Mouse (Mus musculus): ENCODE data around the gene Il10ra. TPM values are rescaled to one million over a fixed set of nuclear protein-coding genes. Genes with fewer than 3 reads are reported as not detected.

Il10ra gene
- polyA plus RNA-seq, 1 experiment = not detected

DNA sequence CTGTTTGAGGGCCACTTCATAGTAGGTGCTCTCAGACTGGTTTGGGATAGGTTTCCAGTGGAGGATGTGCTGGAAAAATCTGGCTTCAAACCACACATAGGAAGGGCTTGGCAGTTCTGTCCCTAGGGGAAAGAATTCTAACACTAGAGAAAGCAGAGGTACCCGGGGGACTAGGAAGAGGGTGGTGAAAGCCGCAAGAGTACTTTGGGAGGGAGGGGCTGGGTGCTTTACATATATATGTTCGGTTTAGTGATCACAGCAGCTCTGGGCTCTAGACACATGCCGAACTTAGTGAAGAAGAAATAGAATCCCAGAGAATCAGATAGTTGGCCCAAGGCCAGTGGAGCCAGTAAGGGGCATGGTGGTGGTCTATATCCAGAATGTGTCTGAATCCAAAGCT is 1.9 kb downstream of the Il10ra start:
- Histone ChIP-seq H3ac (ENCODE audit: control insufficient read depth, insufficient read length) (no peak overlapping the region), H3K27me3 (ENCODE audit: control insufficient read depth, insufficient read depth, insufficient read length) (peaks cover 42% of the 10 kb centered on the region), H3K4me2 (ENCODE audit: low read depth) (no peak overlapping the region), H3K36me3 (ENCODE audit: control insufficient read depth, insufficient read depth) (no peaks in the 10 kb centered on the region), H3K4me3 (no peak overlapping the region), H3K79me2 (ENCODE audit: control insufficient read depth, insufficient read depth) (no peaks in the 10 kb centered on the region)
- TF ChIP-seq CEBPB (IDR thresholded peaks at IDR 0.05; ENCODE audit: insufficient read depth, poor library complexity, severe bottlenecking) (no peak), MAX (IDR thresholded peaks at IDR 0.05; ENCODE audit: low read depth) (no peak), TCF3 (IDR thresholded peaks at IDR 0.05; ENCODE audit: insufficient read length, low read depth) (no peak), USF1 (IDR thresholded peaks at IDR 0.05; ENCODE audit: low read depth) (no peak)

DNA sequence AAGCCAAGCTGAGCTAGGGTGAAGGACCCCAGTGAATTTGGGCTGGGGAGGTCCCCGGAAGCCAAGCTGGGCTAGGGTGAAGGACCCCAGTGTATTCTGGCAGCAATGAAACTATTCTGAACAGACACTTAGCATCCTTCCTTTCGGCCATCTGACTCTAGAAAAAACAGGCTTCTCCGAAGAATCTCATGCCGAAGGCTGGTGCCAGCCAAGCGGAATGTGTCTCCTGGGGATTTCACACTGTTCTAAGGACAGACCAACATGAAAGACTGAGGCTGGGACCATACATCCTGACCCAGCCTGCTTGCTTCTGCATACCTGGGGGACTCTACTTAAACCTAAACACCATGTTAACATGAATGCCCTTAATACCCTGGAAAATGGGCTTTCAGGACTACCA is 7.1 kb downstream of the Il10ra start:
- H3K27me3 ChIP-seq (ENCODE audit: control insufficient read depth, insufficient read depth, insufficient read length) = peaks cover 9% of the 10 kb centered on the region
- no peak overlapping the region for H3K4me2 ChIP-seq (ENCODE audit: low read depth)
- no peaks in the 10 kb centered on the region for H3K79me2 ChIP-seq (ENCODE audit: control insufficient read depth, insufficient read depth)
- H3K4me3 ChIP-seq = no peak overlapping the region
- H3ac ChIP-seq (ENCODE audit: control insufficient read depth, insufficient read length) = no peak overlapping the region
- H3K36me3 ChIP-seq (ENCODE audit: control insufficient read depth, insufficient read depth) = no peaks in the 10 kb centered on the region
- TF ChIP-seq POLR2AphosphoS2 (IDR thresholded peaks at IDR 0.05; ENCODE audit: insufficient read length, low read depth) (no peak), POLR2A (IDR thresholded peaks at IDR 0.05; ENCODE audit: insufficient read length, low read depth) (no peak), MYOD1 (IDR thresholded peaks at IDR 0.05; ENCODE audit: control insufficient read depth in 1 of 3, insufficient read length in 2 of 3, low read depth in 2 of 3) (no peak), MAX (IDR thresholded peaks at IDR 0.05; ENCODE audit: low read depth) (no peak), USF1 (IDR thresholded peaks at IDR 0.05; ENCODE audit: low read depth) (no peak), TCF3 (IDR thresholded peaks at IDR 0.05; ENCODE audit: insufficient read length, low read depth) (no peak), E2F4 (IDR thresholded peaks at IDR 0.05; ENCODE audit: insufficient read depth) (no peak), CEBPB (IDR thresholded peaks at IDR 0.05; ENCODE audit: insufficient read depth, poor library complexity, severe bottlenecking) (no peak)

DNA sequence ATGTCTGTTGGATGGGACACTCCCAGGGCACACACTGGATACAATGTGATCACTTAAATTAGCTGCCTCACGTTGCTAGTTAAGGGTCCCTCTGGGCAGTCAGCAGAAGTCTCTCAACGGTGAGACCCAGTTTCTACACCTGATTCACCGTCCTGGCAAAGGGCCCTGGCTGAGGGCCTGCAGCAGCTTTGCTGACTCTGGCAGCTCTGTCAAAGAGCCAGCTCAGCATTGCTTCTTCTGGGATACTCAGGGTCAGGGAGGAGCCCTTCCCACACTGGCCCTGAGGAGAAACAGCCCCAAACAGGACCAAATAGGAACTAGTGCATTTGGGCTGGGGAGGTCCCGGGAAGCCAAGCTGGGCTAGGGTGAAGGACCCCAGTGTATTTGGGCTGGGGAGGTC is 7.5 kb downstream of the Il10ra start:
- H3K27me3 ChIP-seq (ENCODE audit: control insufficient read depth, insufficient read depth, insufficient read length) = peaks cover 12% of the 10 kb centered on the region
- no peak overlapping the region for H3K4me2 ChIP-seq (ENCODE audit: low read depth)
- H3K4me3 ChIP-seq = no peak overlapping the region
- no peaks in the 10 kb centered on the region for H3K79me2 ChIP-seq (ENCODE audit: control insufficient read depth, insufficient read depth)
- no peaks in the 10 kb centered on the region for H3K36me3 ChIP-seq (ENCODE audit: control insufficient read depth, insufficient read depth)
- no peak overlapping the region for H3ac ChIP-seq (ENCODE audit: control insufficient read depth, insufficient read length)
- TF ChIP-seq SRF (IDR thresholded peaks at IDR 0.05; ENCODE audit: control insufficient read depth, insufficient read length, low read depth) = no peak
- no peak for TF ChIP-seq TCF3 (IDR thresholded peaks at IDR 0.05; ENCODE audit: insufficient read length, low read depth)
- no peak for TF ChIP-seq MYOG (IDR thresholded peaks at IDR 0.05; ENCODE audit: control insufficient read depth in 1 of 3, insufficient read depth in 1 of 3, insufficient read length in 2 of 3, low read depth in 2 of 3)
- TF ChIP-seq POLR2AphosphoS2 (IDR thresholded peaks at IDR 0.05; ENCODE audit: insufficient read length, low read depth) = no peak
- no peak for TF ChIP-seq MAX (IDR thresholded peaks at IDR 0.05; ENCODE audit: low read depth)
- no peak for TF ChIP-seq E2F4 (IDR thresholded peaks at IDR 0.05; ENCODE audit: insufficient read depth)
- TF ChIP-seq TCF12 (IDR thresholded peaks at IDR 0.05; ENCODE audit: insufficient read depth, poor library complexity, severe bottlenecking) = no peak
- TF ChIP-seq CEBPB (IDR thresholded peaks at IDR 0.05; ENCODE audit: insufficient read depth, poor library complexity, severe bottlenecking) = no peak

DNA sequence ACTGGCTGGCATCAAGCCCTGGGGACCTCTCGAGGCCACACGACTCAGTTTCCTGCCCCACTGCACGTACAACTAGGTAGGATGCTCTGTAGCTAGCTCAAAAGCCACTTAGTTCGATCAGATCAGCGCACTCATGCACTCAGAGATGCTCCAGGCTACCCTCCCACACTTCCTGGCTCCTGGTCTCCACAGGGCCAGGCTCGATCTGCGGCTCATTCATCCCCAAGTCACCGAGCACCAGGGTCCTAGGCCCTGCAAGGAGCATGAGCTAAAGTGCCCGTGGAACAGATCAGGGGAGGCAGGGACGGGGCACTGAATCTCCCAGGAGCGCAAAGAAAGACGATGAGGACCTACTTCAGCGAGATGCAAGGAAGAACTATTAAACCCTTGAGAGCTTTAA is 9.9 kb downstream of the Il10ra start:
- Histone ChIP-seq H3K79me2 (ENCODE audit: control insufficient read depth, insufficient read depth) (no peaks in the 10 kb centered on the region), H3K27me3 (ENCODE audit: control insufficient read depth, insufficient read depth, insufficient read length) (peaks cover 15% of the 10 kb centered on the region), H3K36me3 (ENCODE audit: control insufficient read depth, insufficient read depth) (no peaks in the 10 kb centered on the region), H3K4me2 (ENCODE audit: low read depth) (no peak overlapping the region), H3K4me3 (no peak overlapping the region), H3ac (ENCODE audit: control insufficient read depth, insufficient read length) (no peak overlapping the region)
- TF ChIP-seq POLR2AphosphoS2 (IDR thresholded peaks at IDR 0.05; ENCODE audit: insufficient read length, low read depth) = no peak
- no peak for TF ChIP-seq MYOD1 (IDR thresholded peaks at IDR 0.05; ENCODE audit: control insufficient read depth in 1 of 3, insufficient read length in 2 of 3, low read depth in 2 of 3)

DNA sequence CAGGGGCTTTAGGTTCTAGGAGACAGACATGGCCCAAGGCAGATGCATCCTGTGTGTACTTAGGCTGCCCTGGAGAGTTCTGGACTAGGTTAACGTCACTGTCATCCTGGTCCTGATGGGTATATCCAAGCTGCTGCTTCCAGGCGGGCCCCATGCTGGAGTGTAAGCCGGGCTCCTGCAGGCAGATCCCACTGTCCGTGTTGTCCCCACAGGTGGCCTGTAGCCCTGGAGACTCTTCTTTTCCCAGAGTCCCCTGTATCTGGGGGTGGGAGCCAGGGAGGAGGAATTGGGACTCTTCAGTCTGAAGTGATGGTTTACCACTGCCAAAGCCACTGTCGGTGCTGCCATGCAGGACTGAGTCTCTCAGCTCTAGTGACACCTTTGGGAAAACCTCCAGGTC is 13.0 kb downstream of the Il10ra start:
- H3K79me2 ChIP-seq (ENCODE audit: control insufficient read depth, insufficient read depth) = no peaks in the 10 kb centered on the region
- no peak overlapping the region for H3K4me2 ChIP-seq (ENCODE audit: low read depth)
- no peak overlapping the region for H3ac ChIP-seq (ENCODE audit: control insufficient read depth, insufficient read length)
- TF ChIP-seq POLR2AphosphoS2 (IDR thresholded peaks at IDR 0.05; ENCODE audit: insufficient read length, low read depth) (no peak), MYOD1 (IDR thresholded peaks at IDR 0.05; ENCODE audit: control insufficient read depth in 1 of 3, insufficient read length in 2 of 3, low read depth in 2 of 3) (no peak), MYOG (IDR thresholded peaks at IDR 0.05; ENCODE audit: control insufficient read depth in 1 of 3, insufficient read depth in 1 of 3, insufficient read length in 2 of 3, low read depth in 2 of 3) (no peak), USF1 (IDR thresholded peaks at IDR 0.05; ENCODE audit: low read depth) (no peak), POLR2A (IDR thresholded peaks at IDR 0.05; ENCODE audit: insufficient read length, low read depth) (no peak), REST (IDR thresholded peaks at IDR 0.05; ENCODE audit: insufficient read depth, insufficient read length) (no peak), E2F4 (IDR thresholded peaks at IDR 0.05; ENCODE audit: insufficient read depth) (no peak), MAX (IDR thresholded peaks at IDR 0.05; ENCODE audit: low read depth) (no peak), SRF (IDR thresholded peaks at IDR 0.05; ENCODE audit: control insufficient read depth, insufficient read length, low read depth) (no peak), TCF12 (IDR thresholded peaks at IDR 0.05; ENCODE audit: insufficient read depth, poor library complexity, severe bottlenecking) (no peak), TCF3 (IDR thresholded peaks at IDR 0.05; ENCODE audit: insufficient read length, low read depth) (no peak), CEBPB (IDR thresholded peaks at IDR 0.05; ENCODE audit: insufficient read depth, poor library complexity, severe bottlenecking) (no peak)
- H3K27me3 ChIP-seq (ENCODE audit: control insufficient read depth, insufficient read depth, insufficient read length) = peaks cover 10% of the 10 kb centered on the region
- H3K4me3 ChIP-seq = no peak overlapping the region
- no peaks in the 10 kb centered on the region for H3K36me3 ChIP-seq (ENCODE audit: control insufficient read depth, insufficient read depth)

Data from myocyte (in vitro differentiated cells).